Comparison of ENCODE assay signal across 15 mouse cellular contexts in genomic region chr10:8358286-8359045, GRCm38 (mm10).
DNase-seq lines count a peak whose midpoint lies in the region; ATAC-seq and TF ChIP-seq lines count a peak whose summit lies in the region.
"Had no signal": no experiment of that assay in that cellular context is flagged by ENCODE, and none has a peak within 500 bp of the region (broad histone marks: within the 10 kb centered on the region; RNA-seq: fewer than 3 reads in every experiment).

No protein-coding gene starts in this region.

- no peak overlapping the region for H3K27ac ChIP-seq in liver, adult 2 months (replicated peaks; ENCODE audit: insufficient read depth, low read depth, low read length)
- H3K27ac ChIP-seq in liver, embryonic 11.5 days (ENCODE audit: low read depth, low read length): no peak overlapping the region
- H3K27ac ChIP-seq: forebrain, embryonic 10.5 days; liver, embryonic 13.5 days; neural tube, embryonic 12.5 days had no signal

- peak; percentile 14 to 56 for DNase-seq in adrenal gland, adult (ENCODE audit: inconsistent age in 2 of 2, low spot score in 1 of 2)
- DNase-seq in adrenal gland, postnatal 10 days: no peak
- DNase-seq in liver, adult 2 months (ENCODE audit: extremely low read depth, low read depth, low spot score): peak; percentile 5
- DNase-seq in liver, embryonic 11.5 days (ENCODE audit: low spot score): no peak
- DNase-seq in urinary bladder, postnatal 14 days (ENCODE audit: low spot score): peak; percentile 44
- DNase-seq in urinary bladder, adult 2 months (ENCODE audit: low spot score): no peak
- peak; percentile 24 for DNase-seq in yolk sac, embryonic 10.5 days (ENCODE audit: low spot score)
- DNase-seq in adipocyte (ENCODE audit: low spot score): no peak
- DNase-seq: cerebellum, postnatal 25 days; heart, postnatal 14 days; liver, embryonic 13.5 days; thymus, adult 18-20 months had no signal

- WGBS in liver, adult 2 months: 56% methylated on average over 15 of the region's 15 CpGs
- 57% methylated on average over 14 of the region's 15 CpGs for WGBS in liver, embryonic 11.5 days

- TF ChIP-seq POLR2A in liver, adult 2 months (IDR thresholded peaks at IDR 0.05; ENCODE audit: extremely low read depth, insufficient read depth, low read length): no peak

- H3K27me3 ChIP-seq in liver, adult 2 months (ENCODE audit: control insufficient read depth, insufficient read depth, low read length): no peaks in the 10 kb centered on the region
- no peaks in the 10 kb centered on the region for H3K27me3 ChIP-seq in liver, embryonic 11.5 days (replicated peaks; ENCODE audit: control insufficient read depth, insufficient read depth, low read length)
- H3K27me3 ChIP-seq: liver, embryonic 13.5 days; megakaryocyte, embryonic 14.5 days; neural tube, embryonic 12.5 days had no signal

- H3K9ac ChIP-seq in liver, adult 2 months (ENCODE audit: low read depth, low read length): no peak overlapping the region
- no peak overlapping the region for H3K9ac ChIP-seq in liver, embryonic 11.5 days (ENCODE audit: low read depth, low read length)
- H3K9ac ChIP-seq: liver, embryonic 13.5 days; neural tube, embryonic 12.5 days had no signal

- H3K36me3 ChIP-seq in liver, adult 2 months (ENCODE audit: control insufficient read depth, insufficient read depth, low read length): no peaks in the 10 kb centered on the region
- no peaks in the 10 kb centered on the region for H3K36me3 ChIP-seq in liver, embryonic 11.5 days (ENCODE audit: control insufficient read depth, insufficient read depth, low read length)
- H3K36me3 ChIP-seq: forebrain, embryonic 10.5 days; liver, embryonic 13.5 days; neural tube, embryonic 12.5 days had no signal

- no peaks in the 10 kb centered on the region for H3K9me3 ChIP-seq in liver, embryonic 11.5 days (ENCODE audit: control insufficient read depth, low read length)
- H3K9me3 ChIP-seq: forebrain, embryonic 10.5 days; liver, embryonic 13.5 days; megakaryocyte, embryonic 14.5 days; neural tube, embryonic 12.5 days had no signal

- H3K4me3 ChIP-seq in liver, adult 2 months (ENCODE audit: insufficient read depth, low read depth, low read length): no peak overlapping the region
- H3K4me3 ChIP-seq in liver, embryonic 11.5 days (ENCODE audit: low read depth, low read length): no peak overlapping the region
- H3K4me3 ChIP-seq: forebrain, embryonic 10.5 days; liver, embryonic 13.5 days; megakaryocyte, embryonic 14.5 days; neural tube, embryonic 12.5 days had no signal

- TF ChIP-seq CTCF in liver, adult 2 months (IDR thresholded peaks at IDR 0.05; ENCODE audit: low read depth, low read length): no peak

- no peaks in the 10 kb centered on the region for H3K79me2 ChIP-seq in liver, adult 2 months (ENCODE audit: control insufficient read depth, insufficient read depth, low read length)

- H3K4me2 ChIP-seq in liver, embryonic 11.5 days: no peak overlapping the region
- H3K4me2 ChIP-seq: liver, embryonic 13.5 days; neural tube, embryonic 12.5 days had no signal

- no peaks in the 10 kb centered on the region; the same call in 1 of the 2 replicates for H3K4me1 ChIP-seq in liver, adult 2 months (ENCODE audit: control insufficient read depth, insufficient read depth, low read length)
- H3K4me1 ChIP-seq in liver, embryonic 11.5 days (replicated peaks; ENCODE audit: control insufficient read depth, insufficient read depth, low read length): no peaks in the 10 kb centered on the region
- H3K4me1 ChIP-seq: liver, embryonic 13.5 days; megakaryocyte, embryonic 14.5 days had no signal

- ATAC-seq in liver, embryonic 11.5 days (replicated peaks; ENCODE audit: low FRiP score): no peak

Comparison
In these comparisons a context has a peak if more than half of its experiments do, and no peak if none do; other contexts are left out.
1. DNase-seq: peak in adrenal gland, adult (2 of 2), liver, adult 2 months (single experiment), urinary bladder, postnatal 14 days (single experiment) and yolk sac, embryonic 10.5 days (single experiment); none in adrenal gland, postnatal 10 days (single experiment), liver, embryonic 11.5 days (single experiment), urinary bladder, adult 2 months (single experiment) and adipocyte (single experiment).